Mouse (Mus musculus) E14TG2a.4 (cell line): ENCODE measurements around the gene Itfg2.

ENCODE experiments used
- CTCF ChIP-seq: conservative IDR thresholded peaks from 2 replicates; pipeline ENCODE4 v1.5.1; 2014; ENCODE audit warnings: low read length
- NANOG ChIP-seq: IDR thresholded peaks from 2 replicates; pipeline ENCODE4 v1.6.1; 2014; ENCODE audit warnings: borderline replicate concordance, low read length, mixed read lengths

GRCm38 (mm10) chr6:128466563-128466962 is 41.8 kb upstream of the Itfg2 start:
- TF ChIP-seq CTCF (no peak), NANOG (no peak)
